Mouse (Mus musculus) right cerebral cortex, postnatal 36 days (tissue): ENCODE results near the gene Myo9b.
"Not testable (repeated sequence)": the region's sequence is repeated elsewhere in the genome, so short reads cannot be mapped to it uniquely, and the experiment has no call there.

Experiments
- DNase-seq, 2 experiments: peaks; one replicate each; pipeline ENCODE4 v3.0.0; 2022; ENCODE audit warnings: low spot score in 2 of 2, mixed read lengths in 1 of 2

Gene Myo9b

GRCm38 (mm10) chr8:71272286-71273150, at the start of gene Myo9b, which contains the start of gene Haus8:
Myo9b (plus strand) TSS chr8:71272714.
Haus8 (minus strand) TSS chr8:71272934.
- peak; percentile 96 to 97 for DNase-seq

DNA sequence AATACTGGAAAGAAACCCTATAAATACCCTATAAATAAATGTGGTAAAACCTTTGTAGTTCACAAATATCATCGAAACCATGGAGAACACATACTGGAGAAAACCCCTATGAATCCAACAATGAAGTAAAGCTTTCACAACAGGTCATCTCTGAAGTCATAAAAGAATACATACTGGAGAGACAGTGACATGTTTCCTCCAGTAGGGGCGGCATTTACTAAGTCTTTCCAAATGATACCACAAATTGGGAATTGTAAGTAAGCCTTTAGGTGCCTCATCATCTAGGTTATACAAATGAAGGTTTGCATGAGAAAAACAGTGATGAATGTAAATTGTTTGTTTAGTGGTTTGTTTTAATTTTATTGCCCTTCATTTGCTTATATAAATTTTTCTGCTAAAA, 48.0 kb upstream of the Myo9b start:
- DNase-seq = no peak

DNA sequence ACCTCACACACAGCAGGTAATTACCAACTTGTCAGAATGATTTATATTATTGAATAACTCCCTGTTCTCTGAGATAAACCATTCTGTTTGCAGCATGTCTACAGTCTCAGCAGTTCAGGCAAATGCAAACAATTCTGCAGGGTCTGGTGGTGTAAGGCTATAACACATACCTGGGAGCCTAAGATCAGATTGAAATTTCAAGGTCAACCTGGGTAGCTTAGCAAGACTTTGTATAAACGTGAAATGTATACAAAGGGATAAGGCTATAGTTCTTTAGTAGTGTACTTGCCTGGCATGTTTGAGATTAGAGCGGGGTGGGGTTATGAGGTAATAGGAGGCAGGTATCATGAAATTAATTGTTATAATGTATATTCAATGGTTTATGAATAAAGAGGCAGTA, 29.8 kb upstream of the Myo9b start:
- DNase-seq = no peak

DNA sequence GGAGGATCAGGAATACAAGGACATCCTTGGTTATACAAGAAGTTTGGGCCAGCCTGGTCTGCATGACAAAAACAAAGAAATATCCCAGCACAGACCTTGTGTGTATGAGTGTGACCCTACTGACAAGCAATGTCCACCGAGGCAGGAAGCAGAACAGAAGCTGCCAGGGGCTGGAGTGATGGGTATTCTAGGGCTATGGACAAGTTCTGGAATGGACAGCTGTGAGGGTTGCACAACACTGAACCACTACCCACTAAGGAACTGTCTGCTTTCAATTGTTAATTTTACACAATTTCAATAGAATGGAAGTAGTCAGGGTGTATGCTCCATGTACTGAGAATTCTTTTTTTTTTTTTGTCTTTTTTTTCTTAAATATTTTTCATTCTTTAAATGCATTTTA, 24.3 kb upstream of the Myo9b start:
- DNase-seq = no peak

DNA sequence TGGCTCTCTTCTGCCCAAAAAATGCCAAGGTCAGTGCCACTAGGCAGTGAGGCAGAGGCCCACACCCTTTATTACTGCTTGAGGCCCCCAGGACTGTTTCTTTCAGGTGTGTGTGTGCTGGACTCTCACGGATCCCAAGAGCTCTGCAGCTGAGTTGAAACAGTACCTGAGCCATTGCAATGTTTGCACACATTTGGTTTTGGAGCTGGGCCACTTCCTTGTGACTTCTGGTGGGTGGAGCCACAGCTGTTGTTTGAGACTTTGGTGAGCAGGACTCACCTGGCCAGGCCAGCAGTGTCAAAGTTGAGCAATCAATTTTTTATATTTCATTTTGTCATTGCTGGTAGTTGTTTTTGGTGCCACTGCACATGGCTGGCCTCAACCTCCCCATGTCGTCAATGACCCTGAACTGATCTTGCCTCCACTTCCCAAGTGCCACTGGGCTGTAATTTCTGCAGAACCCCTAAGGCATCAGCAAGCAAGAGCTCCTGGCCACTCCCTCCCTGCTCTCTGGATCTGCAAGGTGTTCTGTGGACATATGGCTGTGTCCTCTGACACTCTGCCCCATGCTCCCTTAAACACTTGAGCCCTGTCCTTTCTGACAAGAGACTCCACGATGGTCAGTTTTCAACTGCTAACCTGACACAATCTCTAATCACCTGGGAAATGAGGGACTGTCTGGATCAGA, 15.8 kb upstream of the Myo9b start:
- no peak for DNase-seq

- no peak for DNase-seq
Measured at GRCm38 (mm10) chr8:71261234-71261633, 11.3 kb upstream of the Myo9b start.

DNA sequence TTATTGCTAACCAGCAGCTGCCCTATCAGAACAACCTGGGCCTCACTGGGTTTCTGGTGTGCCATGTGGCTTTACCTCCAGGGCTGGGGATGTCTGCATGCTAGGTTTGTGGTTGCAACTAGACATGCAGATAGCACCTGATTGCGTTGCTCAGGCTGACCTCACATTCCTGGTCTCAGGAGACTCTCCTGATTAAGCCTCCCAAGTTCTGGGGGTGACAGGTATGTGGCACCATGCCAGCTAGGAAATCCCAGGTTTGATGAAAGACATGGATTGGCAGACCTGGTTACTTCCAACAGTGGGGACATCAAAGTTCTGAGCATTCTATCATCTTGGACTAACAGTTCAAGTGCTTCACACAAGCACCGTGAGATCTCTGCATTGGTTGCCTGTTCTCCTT, 4.8 kb upstream of the Myo9b start:
- no peak for DNase-seq

DNA sequence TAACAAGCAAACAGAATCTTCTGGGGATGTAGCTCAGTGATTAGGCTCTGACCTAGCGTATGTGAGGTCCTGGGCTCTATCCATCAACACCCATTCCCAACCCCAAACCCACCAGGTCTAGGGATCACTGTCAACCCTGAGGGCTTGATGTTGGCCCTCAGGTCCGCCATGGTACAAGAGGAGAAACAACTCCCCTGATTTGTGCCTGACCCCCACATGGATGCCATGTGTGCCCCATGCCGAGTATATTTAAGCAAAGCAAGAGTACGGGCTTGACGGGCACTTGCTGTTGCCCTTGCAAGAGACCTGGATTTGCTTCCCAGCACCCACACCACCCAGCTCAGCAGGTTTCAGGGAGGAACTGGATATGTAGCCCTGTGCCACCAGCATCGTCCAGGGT, 4.2 kb upstream of the Myo9b start:
- DNase-seq = not testable (repeated sequence)

GRCm38 (mm10) chr8:71271630-71272029, 884 bp upstream of the Myo9b start:
- DNase-seq = no peak

DNA sequence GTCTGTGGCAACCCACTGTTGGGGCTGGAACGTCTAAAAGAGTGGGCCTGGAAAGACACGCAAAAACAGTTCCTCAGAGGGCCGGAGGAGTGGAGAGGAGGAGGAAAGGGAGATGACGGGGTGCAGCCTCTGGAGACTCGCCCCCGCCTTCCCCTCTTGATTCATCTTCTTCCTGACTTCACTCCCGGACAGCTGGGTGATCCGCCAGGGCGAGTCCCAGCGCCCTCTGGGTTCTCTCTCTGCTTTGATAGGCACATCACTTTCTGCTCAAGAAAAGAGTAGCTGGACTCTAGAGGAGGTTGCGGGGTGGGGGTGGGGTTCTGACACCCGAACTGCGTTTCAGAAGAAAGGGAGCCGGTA, 617 bp downstream of the Myo9b start:
- peak; percentile 35 to 56 for DNase-seq

- DNase-seq = no peak
Measured at GRCm38 (mm10) chr8:71274478-71274877, 2.0 kb downstream of the Myo9b start.

DNA sequence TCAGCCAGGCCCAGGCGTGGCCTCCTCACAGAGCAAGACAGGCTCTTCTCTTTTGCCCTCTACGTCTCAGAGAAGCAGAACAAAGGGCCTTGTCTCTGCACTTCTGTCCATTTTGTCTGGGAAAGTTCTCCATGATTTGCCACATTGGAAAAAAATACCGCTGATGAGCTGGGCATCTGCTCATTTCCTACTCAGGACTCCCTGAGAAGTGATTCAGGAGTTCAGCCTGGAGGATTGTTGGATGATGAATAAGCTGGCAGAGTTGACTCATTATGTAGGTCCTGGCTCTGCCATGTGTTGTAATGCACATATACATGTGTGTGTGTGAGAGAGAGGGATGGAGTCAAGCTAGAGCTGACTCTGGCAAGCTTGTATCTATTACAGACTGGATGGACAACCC, 3.7 kb downstream of the Myo9b start:
- no peak for DNase-seq

DNA sequence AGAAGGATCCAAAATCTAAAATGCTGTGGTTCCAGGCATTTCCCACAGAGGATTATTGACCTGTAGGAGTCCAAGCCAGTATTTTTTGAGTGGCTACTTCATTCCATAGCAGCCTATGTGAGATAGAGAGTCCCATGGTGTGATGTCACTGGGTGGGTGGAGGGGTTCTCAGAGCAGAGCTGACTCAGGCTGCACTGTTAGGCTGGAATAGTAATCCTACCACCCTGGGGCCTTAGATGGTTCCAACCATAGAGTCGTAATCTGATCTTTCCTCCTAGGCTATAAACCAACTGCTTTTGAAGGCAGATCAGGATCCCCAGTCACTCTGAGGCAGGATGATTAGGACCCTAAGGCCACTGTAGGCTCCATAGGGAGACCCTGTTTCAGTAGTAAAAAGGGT, 6.9 kb downstream of the Myo9b start:
- not testable (repeated sequence) for DNase-seq

GRCm38 (mm10) chr8:71281731-71282130, 9.2 kb downstream of the Myo9b start:
- not testable (repeated sequence) for DNase-seq

DNA sequence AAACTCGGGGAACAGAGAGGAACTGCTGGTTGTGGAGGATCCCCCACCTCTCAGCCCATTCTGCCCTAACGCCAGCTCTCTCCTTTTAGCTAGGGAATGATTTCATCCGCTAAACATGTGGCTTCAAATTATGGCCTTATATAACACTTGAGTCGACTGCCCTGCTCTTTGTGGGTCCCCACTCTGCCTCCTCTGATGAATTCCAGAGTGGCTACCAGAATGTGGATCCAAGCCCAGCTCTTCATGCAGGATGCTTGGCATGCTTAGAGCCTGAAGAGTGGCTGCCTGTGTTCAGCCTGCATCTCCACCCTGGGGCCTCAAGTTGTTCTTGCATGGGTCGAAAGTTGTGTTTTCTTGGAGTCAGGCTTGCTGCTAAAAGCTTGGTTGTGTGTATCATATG, 10.1 kb downstream of the Myo9b start:
- no peak for DNase-seq

DNA sequence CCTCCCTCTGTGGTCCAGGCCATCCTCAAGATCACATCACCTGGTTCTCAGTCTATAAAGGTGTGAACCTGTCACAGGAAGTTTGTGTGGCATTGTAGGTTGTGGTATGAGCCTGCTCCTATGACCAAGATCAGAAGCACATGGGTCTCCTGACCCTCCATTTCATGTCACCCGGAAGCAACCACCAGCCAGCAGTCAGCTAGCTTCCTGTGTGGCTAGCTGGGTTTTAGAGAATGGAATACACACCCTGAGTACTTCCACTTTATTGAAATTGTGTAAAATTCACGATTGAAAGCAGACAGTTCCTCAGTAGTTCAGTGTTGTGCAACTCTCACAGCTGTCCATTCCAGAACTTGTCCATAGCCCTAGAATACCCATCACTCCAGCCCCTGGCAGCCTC, 13.7 kb downstream of the Myo9b start:
- DNase-seq = not testable (repeated sequence)

GRCm38 (mm10) chr8:71288441-71288949, 16.0 kb downstream of the Myo9b start:
- no peak for DNase-seq

DNA sequence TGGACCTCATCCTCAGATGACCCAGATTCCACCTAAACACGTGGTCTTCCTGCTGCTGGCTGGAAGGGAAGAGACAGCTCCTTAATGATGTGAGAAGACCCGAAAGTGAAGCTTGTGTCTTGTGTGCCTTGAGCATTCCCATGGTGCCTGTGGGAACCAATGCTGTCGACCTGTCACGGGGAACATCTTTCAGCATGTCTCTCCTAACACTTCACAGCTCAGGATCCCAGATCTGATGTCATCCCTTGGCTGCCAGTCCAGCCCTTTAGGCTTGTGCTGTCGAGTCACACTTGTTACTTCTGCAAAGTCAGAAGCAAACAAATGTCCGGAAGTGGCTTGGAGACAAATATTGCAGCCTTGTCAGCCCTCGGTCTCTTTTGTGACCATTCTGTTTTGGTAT, 16.6 kb downstream of the Myo9b start:
- DNase-seq = no peak

GRCm38 (mm10) chr8:71290211-71290610, 17.7 kb downstream of the Myo9b start:
- DNase-seq = no peak

DNA sequence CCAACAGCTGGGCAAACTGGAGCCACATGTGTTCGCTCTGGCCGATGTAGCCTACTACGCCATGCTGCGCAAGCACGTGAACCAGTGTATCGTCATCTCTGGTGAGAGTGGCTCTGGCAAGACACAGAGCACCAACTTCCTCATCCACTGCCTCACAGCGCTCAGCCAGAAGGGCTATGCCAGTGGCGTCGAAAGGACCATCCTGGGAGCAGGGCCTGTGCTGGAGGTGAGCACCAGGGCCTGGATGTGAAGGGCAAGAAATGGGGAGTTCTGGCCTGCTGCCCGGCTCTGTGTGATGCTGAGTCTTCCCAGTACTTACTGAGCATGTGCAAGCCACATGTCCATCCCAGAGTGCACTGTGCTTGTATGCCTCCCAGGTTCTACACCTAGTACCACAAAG, 18.4 kb downstream of the Myo9b start:
- no peak for DNase-seq

- DNase-seq = no peak
Measured at GRCm38 (mm10) chr8:71291351-71291750, 18.8 kb downstream of the Myo9b start.

- not testable (repeated sequence) for DNase-seq
Measured at GRCm38 (mm10) chr8:71293930-71294329, 21.4 kb downstream of the Myo9b start.

- DNase-seq = no peak
Measured at GRCm38 (mm10) chr8:71296188-71296621, 23.7 kb downstream of the Myo9b start.
